Mouse (Mus musculus): ENCODE measurements around the gene Tbc1d19.

GRCm38 (mm10) chr5:53825886-53826285, 16.5 kb downstream of the Tbc1d19 start:
- no peak for TF ChIP-seq POLR2A (IDR thresholded peaks at IDR 0.05; ENCODE audit: insufficient read depth, low read length)
- no peak for TF ChIP-seq CTCF (IDR thresholded peaks at IDR 0.05; ENCODE audit: low read depth, low read length)
- no peak for TF ChIP-seq EP300 (IDR thresholded peaks at IDR 0.05; ENCODE audit: insufficient read depth, low read depth, low read length)

Data from ES-Bruce4 (cell line).